Mouse (Mus musculus) hindbrain, postnatal 0 days (tissue): ENCODE results near the gene Ahcyl1. TPM values are rescaled to one million over a fixed set of nuclear protein-coding genes. Genes with fewer than 3 reads are reported as not detected.

Experiments used
- ATAC-seq: fragments of 200-750 bp; cut with Nextera tagmentation; 2 replicates; pipeline ENCODE4 v1.8.0; 2017; ENCODE audit warnings: mild to moderate bottlenecking, moderate TSS enrichment, moderate library complexity
- DNase-seq: peaks from one replicate; pipeline ENCODE4 v3.0.0-alpha.2; 2015; ENCODE audit warnings: low spot score
- H3K27ac ChIP-seq: fragments of 300-500 bp; sonication (generic); 2 replicates; pipeline ENCODE4 v1.5.1; 2014; ENCODE audit warnings: mild to moderate bottlenecking
- H3K27me3 ChIP-seq: fragments of 300-500 bp; sonication (generic); 2 replicates; pipeline ENCODE4 v1.6.1; 2014; ENCODE audit warnings: low read length, mixed read lengths; ENCODE audit not compliant: insufficient read depth
- H3K36me3 ChIP-seq: fragments of 300-500 bp; sonication (generic); 2 replicates; pipeline ENCODE4 v1.6.1; 2014; ENCODE audit warnings: low read length, mixed read lengths; ENCODE audit not compliant: insufficient read depth
- H3K4me1 ChIP-seq: fragments of 300-500 bp; sonication (generic); 2 replicates; pipeline ENCODE4 v1.6.1; 2014; ENCODE audit warnings: antibody characterized with exemption, low read length, mixed read lengths; ENCODE audit not compliant: insufficient read depth
- H3K4me2 ChIP-seq: fragments of 300-500 bp; sonication (generic); 2 replicates; pipeline ENCODE4 v1.6.1; 2014; ENCODE audit warnings: low read depth, mild to moderate bottlenecking, low read length, moderate library complexity, mixed read lengths
- H3K4me3 ChIP-seq: fragments of 300-500 bp; sonication (generic); 2 replicates; pipeline ENCODE4 v1.5.1; 2014; ENCODE audit warnings: low read length
- H3K9ac ChIP-seq: fragments of 300-500 bp; sonication (generic); replicated peaks from 2 replicates; pipeline ENCODE4 v1.6.1; 2014; ENCODE audit warnings: mild to moderate bottlenecking, low read length, moderate library complexity, mixed read lengths
- H3K9me3 ChIP-seq: fragments of 300-500 bp; sonication (generic); 2 replicates; pipeline ENCODE4 v1.6.1; 2016; ENCODE audit warnings: low read length, mixed read lengths
- CTCF ChIP-seq: IDR thresholded peaks from 2 replicates; pipeline ENCODE4 v1.5.1; 2016; ENCODE audit warnings: antibody characterized with exemption, control low read depth, low read depth
- WGBS: fragments of 180-500 bp; shearing (Covaris S2); extraction: QIAGEN DNeasy Blood & Tissue Kit; methylation state at CpG from one replicate; pipeline ENCODE4 v1.1.7; 2014; 5-methylcytosine and 5-hydroxymethylcytosine counted together
- polyA plus RNA-seq: library from polyadenylated mRNA; unstranded; fragments of >200 nt; fragmentation: Nextera tagmentation; extraction: Ambion mirVana; gene quantifications from 2 replicates; pipeline ENCODE4 v1.2.1, GENCODE M21; 2015
- total RNA-seq: library from RNA; depleted of rRNA; stranded (reverse); fragments of >200 nt; gene quantifications from 2 replicates; pipeline ENCODE4 v1.2.3, GENCODE M21; 2014

The Ahcyl1 gene
- total and polyA plus RNA-seq, 2 experiments from 2014 or later: 55.3 to 122 TPM

- ATAC-seq: peak; percentile 74; the same call in 1 of the 2 replicates
- peak; percentile 74 for DNase-seq
- peak overlapping the region; percentile 65 for H3K27ac ChIP-seq
- no peaks in the 10 kb centered on the region for H3K9me3 ChIP-seq
- H3K4me1 ChIP-seq: peaks cover 8% of the 10 kb centered on the region
- H3K4me3 ChIP-seq: no peak overlapping the region
- no peaks in the 10 kb centered on the region for H3K27me3 ChIP-seq
- H3K9ac ChIP-seq: no peak overlapping the region
- TF ChIP-seq CTCF: no peak
- WGBS: 22% methylated on average over 7 of the region's 7 CpGs
- H3K36me3 ChIP-seq: peaks cover under 1% of the 10 kb centered on the region; the same call in 1 of the 2 replicates
- 0 out of 2 replicates have a peak overlapping the region, but pooled peaks have one; percentile 18 for H3K4me2 ChIP-seq
Measured at GRCm38 (mm10) chr3:107680790-107681576, 15.4 kb downstream of the Ahcyl1 start.

- no peak for ATAC-seq
- WGBS: 98% methylated on average over 2 of the region's 2 CpGs
- no peak for DNase-seq
- TF ChIP-seq CTCF: no peak
- H3K27me3 ChIP-seq: no peaks in the 10 kb centered on the region
- no peak overlapping the region for H3K27ac ChIP-seq
- no peaks in the 10 kb centered on the region for H3K4me1 ChIP-seq
- peaks cover 82% of the 10 kb centered on the region for H3K36me3 ChIP-seq
- no peak overlapping the region for H3K4me3 ChIP-seq
- no peaks in the 10 kb centered on the region for H3K9me3 ChIP-seq
- H3K9ac ChIP-seq: no peak overlapping the region
- H3K4me2 ChIP-seq: no peak overlapping the region
Measured at GRCm38 (mm10) chr3:107671509-107671908, 24.9 kb downstream of the Ahcyl1 start.

- Histone ChIP-seq H3K36me3 (peaks cover 86% of the 10 kb centered on the region), H3K4me2 (no peak overlapping the region), H3K4me1 (no peaks in the 10 kb centered on the region), H3K9ac (no peak overlapping the region), H3K27me3 (no peaks in the 10 kb centered on the region), H3K4me3 (no peak overlapping the region), H3K27ac (no peak overlapping the region), H3K9me3 (no peaks in the 10 kb centered on the region)
- TF ChIP-seq CTCF: no peak
- DNase-seq (no peak), ATAC-seq (no peak)
- WGBS: 90% methylated on average over 4 of the region's 4 CpGs
Measured at GRCm38 (mm10) chr3:107670500-107670899, 25.9 kb downstream of the Ahcyl1 start.

GRCm38 (mm10) chr3:107668786-107669185, 27.6 kb downstream of the Ahcyl1 start:
- H3K27ac ChIP-seq: no peak overlapping the region
- WGBS: 93% methylated on average over 7 of the region's 7 CpGs
- no peaks in the 10 kb centered on the region for H3K27me3 ChIP-seq
- peaks cover 81% of the 10 kb centered on the region for H3K36me3 ChIP-seq
- H3K9me3 ChIP-seq: no peaks in the 10 kb centered on the region
- ATAC-seq (no peak), DNase-seq (no peak)
- H3K9ac ChIP-seq: no peak overlapping the region
- no peaks in the 10 kb centered on the region for H3K4me1 ChIP-seq
- no peak overlapping the region for H3K4me3 ChIP-seq
- TF ChIP-seq CTCF: no peak
- no peak overlapping the region for H3K4me2 ChIP-seq

GRCm38 (mm10) chr3:107667426-107667825, 28.9 kb downstream of the Ahcyl1 start:
- Histone ChIP-seq H3K36me3 (peaks cover 82% of the 10 kb centered on the region), H3K9me3 (no peaks in the 10 kb centered on the region), H3K27me3 (no peaks in the 10 kb centered on the region), H3K4me3 (no peak overlapping the region), H3K27ac (no peak overlapping the region), H3K9ac (no peak overlapping the region), H3K4me2 (no peak overlapping the region), H3K4me1 (no peaks in the 10 kb centered on the region)
- no peak for DNase-seq
- 86% methylated on average over 6 of the region's 6 CpGs for WGBS
- no peak for TF ChIP-seq CTCF
- no peak for ATAC-seq

GRCm38 (mm10) chr3:107664641-107665040, 31.7 kb downstream of the Ahcyl1 start:
- H3K4me1 ChIP-seq: no peaks in the 10 kb centered on the region
- no peaks in the 10 kb centered on the region for H3K9me3 ChIP-seq
- TF ChIP-seq CTCF: no peak
- H3K4me3 ChIP-seq: no peak overlapping the region
- H3K4me2 ChIP-seq: no peak overlapping the region
- DNase-seq (no peak), ATAC-seq (no peak)
- no peaks in the 10 kb centered on the region for H3K27me3 ChIP-seq
- peaks cover 68% of the 10 kb centered on the region for H3K36me3 ChIP-seq
- 96% methylated on average over 1 of the region's 1 CpGs for WGBS
- H3K9ac ChIP-seq: no peak overlapping the region
- no peak overlapping the region for H3K27ac ChIP-seq

- H3K27me3 ChIP-seq: no peaks in the 10 kb centered on the region
- WGBS: 92% methylated on average over 1 of the region's 1 CpGs
- no peaks in the 10 kb centered on the region for H3K9me3 ChIP-seq
- no peak overlapping the region for H3K4me2 ChIP-seq
- H3K27ac ChIP-seq: no peak overlapping the region
- no peak overlapping the region for H3K4me3 ChIP-seq
- peaks cover 18% of the 10 kb centered on the region for H3K36me3 ChIP-seq
- H3K4me1 ChIP-seq: no peaks in the 10 kb centered on the region
- no peak overlapping the region for H3K9ac ChIP-seq
- peak; percentile 42 for TF ChIP-seq CTCF
- no peak for ATAC-seq
- DNase-seq: peak; percentile 17
Measured at GRCm38 (mm10) chr3:107659000-107659399, 37.4 kb downstream of the Ahcyl1 start.
